Mouse (Mus musculus) limb, embryonic 13.5 days (tissue): ENCODE measurements at regions not wholly inside any gene's neighbourhood (a gene's known extent, or its start where the extent isn't known, plus 50 kb on each side); places are given as distances from the start of the nearest gene placed in this dataset.
A peak's percentile ranks its signal among the peaks of the same experiment; 100 is the strongest.

Source experiments
- ATAC-seq: fragments of 200-750 bp; cut with Nextera tagmentation; 2 replicates; pipeline ENCODE4 v1.8.0; 2017; ENCODE audit warnings: low read depth, moderate number of reproducible peaks, moderate TSS enrichment; ENCODE audit not compliant: low FRiP score
- H3K27ac ChIP-seq: fragments of 300-500 bp; sonication (generic); 2 replicates; pipeline ENCODE4 v1.5.1; 2015; ENCODE audit warnings: inconsistent platforms, mild to moderate bottlenecking, moderate library complexity
- H3K27me3 ChIP-seq: fragments of 300-500 bp; sonication (generic); 2 replicates; pipeline ENCODE4 v1.6.1; 2015; ENCODE audit warnings: mild to moderate bottlenecking, inconsistent platforms
- H3K36me3 ChIP-seq: fragments of 300-500 bp; sonication (generic); 2 replicates; pipeline ENCODE4 v1.6.1; 2015; ENCODE audit warnings: inconsistent platforms, mild to moderate bottlenecking, moderate library complexity
- H3K4me1 ChIP-seq: fragments of 300-500 bp; sonication (generic); 2 replicates; pipeline ENCODE4 v1.6.1; 2015; ENCODE audit warnings: inconsistent platforms
- H3K4me2 ChIP-seq: fragments of 300-500 bp; sonication (generic); replicated peaks from 2 replicates; pipeline ENCODE4 v1.6.1; 2015; ENCODE audit warnings: inconsistent platforms, mild to moderate bottlenecking, moderate library complexity
- H3K4me3 ChIP-seq: fragments of 300-500 bp; sonication (generic); 2 replicates; pipeline ENCODE4 v1.5.1; 2015; ENCODE audit warnings: moderate library complexity, mild to moderate bottlenecking, inconsistent platforms
- H3K9ac ChIP-seq: fragments of 300-500 bp; sonication (generic); 2 replicates; pipeline ENCODE4 v1.6.1; 2015; ENCODE audit warnings: mild to moderate bottlenecking, inconsistent platforms
- H3K9me3 ChIP-seq: fragments of 300-500 bp; sonication (generic); 2 replicates; pipeline ENCODE4 v1.6.1; 2016; ENCODE audit warnings: inconsistent platforms
- WGBS: fragments of 180-500 bp; shearing (Covaris S2); methylation state at CpG from one replicate; pipeline ENCODE4 v1.1.7; 2015; 5-methylcytosine and 5-hydroxymethylcytosine counted together

- Histone ChIP-seq H3K4me3 (no peak overlapping the region), H3K9me3 (no peaks in the 10 kb centered on the region), H3K36me3 (no peaks in the 10 kb centered on the region), H3K27me3 (no peaks in the 10 kb centered on the region; the same call in 1 of the 2 replicates), H3K4me1 (peaks cover 11% of the 10 kb centered on the region), H3K27ac (no peak overlapping the region), H3K9ac (no peak overlapping the region), H3K4me2 (no peak overlapping the region)
- WGBS = 66% methylated on average over 14 of the region's 14 CpGs
- ATAC-seq = no peak
These were observed 94.9 kb upstream of the Zfp618 start for GRCm38 (mm10) chr4:62870391-62870983.

DNA sequence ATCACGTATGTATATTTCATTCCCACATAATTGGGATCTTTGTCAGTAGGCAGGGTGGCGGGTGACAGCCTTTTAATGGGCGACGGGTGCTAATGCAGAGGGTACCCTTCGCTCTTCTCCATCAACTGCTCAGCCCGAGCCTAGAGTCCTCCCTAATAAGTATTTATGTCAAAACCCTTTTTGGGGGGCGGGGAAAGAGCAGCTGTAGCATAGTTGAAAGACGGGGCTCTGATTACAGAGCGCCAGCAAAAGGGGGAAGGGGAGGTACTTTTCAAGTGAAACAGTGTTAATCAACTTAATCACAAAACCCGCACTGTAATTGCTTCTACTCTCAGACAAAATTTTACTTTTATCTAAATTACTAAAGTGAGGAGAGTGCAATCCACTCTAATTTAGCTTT lies 92.8 kb upstream of the Zfp618 start:
- no peak for ATAC-seq
- no peaks in the 10 kb centered on the region for H3K9me3 ChIP-seq
- no peaks in the 10 kb centered on the region; the same call in 1 of the 2 replicates for H3K27me3 ChIP-seq
- H3K36me3 ChIP-seq = no peaks in the 10 kb centered on the region
- H3K27ac ChIP-seq = no peak overlapping the region
- no peak overlapping the region for H3K4me3 ChIP-seq
- peaks cover 11% of the 10 kb centered on the region for H3K4me1 ChIP-seq
- 77% methylated on average over 10 of the region's 10 CpGs for WGBS
- no peak overlapping the region for H3K9ac ChIP-seq
- H3K4me2 ChIP-seq = no peak overlapping the region

DNA sequence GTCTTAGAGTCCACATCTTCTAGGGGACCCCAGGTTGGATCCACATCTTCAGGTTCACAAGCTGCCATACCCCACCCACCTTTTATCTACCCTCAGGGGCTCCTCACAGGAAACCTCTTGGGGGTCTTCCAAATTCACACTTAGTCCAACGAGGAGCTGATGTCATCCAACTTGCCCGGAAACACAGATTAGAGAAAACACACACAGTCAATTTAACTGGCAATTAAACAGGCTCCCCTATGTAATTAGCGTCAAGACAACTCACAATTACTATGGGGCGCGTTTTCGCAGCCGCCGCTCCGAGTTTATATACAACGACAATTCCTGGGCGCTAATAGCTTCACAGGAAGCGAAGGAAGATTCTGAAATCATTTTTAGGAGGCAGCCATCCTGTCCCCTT lies 91.4 kb upstream of the Zfp618 start:
- no peaks in the 10 kb centered on the region for H3K36me3 ChIP-seq
- no peak overlapping the region for H3K27ac ChIP-seq
- no peak overlapping the region for H3K4me2 ChIP-seq
- no peak for ATAC-seq
- H3K4me1 ChIP-seq = peaks cover 11% of the 10 kb centered on the region
- no peak overlapping the region for H3K4me3 ChIP-seq
- no peaks in the 10 kb centered on the region; the same call in 1 of the 2 replicates for H3K27me3 ChIP-seq
- WGBS = 48% methylated on average over 12 of the region's 12 CpGs
- H3K9me3 ChIP-seq = no peaks in the 10 kb centered on the region
- no peak overlapping the region for H3K9ac ChIP-seq

DNA sequence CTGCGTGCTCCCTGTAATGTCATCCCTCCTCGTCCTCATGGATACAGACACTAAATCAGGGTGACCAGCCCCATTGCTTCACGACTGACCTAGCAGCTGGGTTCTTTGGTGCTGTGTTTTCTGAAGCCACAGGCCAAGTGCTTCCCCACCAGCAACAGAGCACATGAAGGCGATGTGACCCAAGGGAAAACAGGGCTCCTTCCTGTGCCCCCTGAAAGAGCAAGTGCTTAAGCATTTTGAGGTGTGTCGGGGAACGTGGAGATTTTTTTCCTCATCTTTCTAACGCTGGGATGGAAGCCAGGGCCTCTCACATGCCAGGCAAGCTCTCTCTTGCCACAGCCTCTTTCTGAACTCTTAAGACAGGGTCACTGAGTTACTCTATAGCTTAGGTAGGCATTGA lies 87.3 kb upstream of the Zfp618 start:
- Histone ChIP-seq H3K9me3 (no peaks in the 10 kb centered on the region), H3K4me3 (no peak overlapping the region), H3K4me1 (peaks cover 6% of the 10 kb centered on the region; the same call in 1 of the 2 replicates), H3K4me2 (no peak overlapping the region), H3K27ac (no peak overlapping the region), H3K27me3 (no peaks in the 10 kb centered on the region), H3K36me3 (no peaks in the 10 kb centered on the region), H3K9ac (no peak overlapping the region)
- no peak for ATAC-seq
- WGBS = 77% methylated on average over 7 of the region's 7 CpGs

DNA sequence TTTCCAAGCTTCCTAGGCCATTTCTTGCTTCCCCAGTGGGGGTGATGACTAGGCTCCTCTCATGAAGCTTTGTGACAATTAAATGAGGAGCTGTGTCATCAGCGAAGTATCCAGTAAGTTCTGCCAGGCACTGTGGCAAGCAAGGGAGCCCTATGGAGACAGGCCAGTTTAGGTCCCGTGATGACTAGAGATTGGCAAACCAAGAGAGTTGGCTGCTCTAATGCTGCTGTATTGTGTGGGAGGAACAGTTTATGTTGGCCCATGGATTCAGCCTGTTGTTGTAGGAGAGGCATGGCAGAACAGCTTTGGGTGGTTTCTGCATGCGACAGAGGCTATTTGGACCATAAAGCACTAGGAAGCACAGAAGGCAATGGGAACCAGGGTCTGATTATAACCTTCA lies 86.4 kb upstream of the Zfp618 start:
- ATAC-seq = no peak
- WGBS = 91% methylated on average over 3 of the region's 3 CpGs
- no peak overlapping the region for H3K27ac ChIP-seq
- H3K4me1 ChIP-seq = peaks cover 3% of the 10 kb centered on the region; the same call in 1 of the 2 replicates
- no peaks in the 10 kb centered on the region for H3K36me3 ChIP-seq
- H3K4me3 ChIP-seq = no peak overlapping the region
- no peak overlapping the region for H3K4me2 ChIP-seq
- no peaks in the 10 kb centered on the region for H3K27me3 ChIP-seq
- no peaks in the 10 kb centered on the region for H3K9me3 ChIP-seq
- no peak overlapping the region for H3K9ac ChIP-seq

DNA sequence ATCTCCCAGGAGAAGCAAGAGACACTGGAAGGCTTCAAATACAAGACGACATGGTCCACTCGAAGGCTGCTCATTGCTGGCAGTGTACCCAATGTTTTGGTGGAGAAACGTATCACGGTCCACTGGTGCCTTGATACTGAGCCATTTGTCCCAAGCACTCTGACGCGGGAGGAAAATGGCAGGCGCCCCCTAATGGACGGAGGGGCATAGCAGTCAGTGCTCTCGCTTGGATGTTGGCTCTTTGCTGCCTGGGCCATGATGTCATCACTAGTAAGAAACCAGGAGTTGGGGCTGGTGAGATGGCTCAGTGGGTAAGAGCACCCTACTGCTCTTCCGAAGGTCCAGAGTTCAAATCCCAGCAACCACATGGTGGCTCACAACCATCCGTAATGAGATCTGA lies 83.5 kb upstream of the Zfp618 start:
- no peak overlapping the region for H3K4me3 ChIP-seq
- no peaks in the 10 kb centered on the region for H3K9me3 ChIP-seq
- no peaks in the 10 kb centered on the region for H3K36me3 ChIP-seq
- H3K4me2 ChIP-seq = no peak overlapping the region
- no peak overlapping the region for H3K9ac ChIP-seq
- H3K4me1 ChIP-seq = no peaks in the 10 kb centered on the region
- H3K27me3 ChIP-seq = no peaks in the 10 kb centered on the region
- H3K27ac ChIP-seq = no peak overlapping the region
- 81% methylated on average over 11 of the region's 11 CpGs for WGBS
- no peak for ATAC-seq

GRCm38 (mm10) chr4:62882276-62882675 lies 83.1 kb upstream of the Zfp618 start:
- ATAC-seq = no peak
- whole genome bisulfite sequencing = 84% methylated on average over 8 of the region's 8 CpGs
- no peaks in the 10 kb centered on the region for H3K27me3 ChIP-seq
- no peak overlapping the region for H3K27ac ChIP-seq
- H3K36me3 ChIP-seq = no peaks in the 10 kb centered on the region
- H3K9me3 ChIP-seq = no peaks in the 10 kb centered on the region
- H3K4me3 ChIP-seq = no peak overlapping the region
- no peaks in the 10 kb centered on the region for H3K4me1 ChIP-seq
- no peak overlapping the region for H3K4me2 ChIP-seq
- H3K9ac ChIP-seq = no peak overlapping the region

DNA sequence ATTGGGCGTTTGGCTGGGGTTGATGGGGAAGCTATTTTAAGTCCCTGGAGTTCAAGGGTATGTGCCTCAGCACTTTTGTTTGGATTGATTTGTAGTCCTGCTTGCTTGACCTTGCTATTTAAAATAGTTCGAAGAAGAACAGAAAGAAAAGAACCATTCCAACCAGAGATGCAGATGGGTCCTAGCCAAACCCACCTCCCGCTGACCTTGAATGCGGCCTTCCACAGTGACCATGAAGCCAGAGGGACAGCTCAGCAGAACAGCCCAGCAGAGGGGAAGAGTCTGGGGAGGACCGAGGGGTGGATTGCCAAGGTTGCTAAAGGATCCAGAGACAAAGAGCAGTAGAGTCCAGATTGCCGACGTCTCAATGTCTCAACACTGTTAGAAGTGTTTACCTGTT lies 76.6 kb upstream of the Zfp618 start:
- Histone ChIP-seq H3K36me3 (no peaks in the 10 kb centered on the region), H3K4me3 (no peak overlapping the region), H3K4me2 (no peak overlapping the region), H3K27ac (no peak overlapping the region), H3K4me1 (peaks cover 3% of the 10 kb centered on the region; the same call in 1 of the 2 replicates), H3K9ac (no peak overlapping the region), H3K9me3 (no peaks in the 10 kb centered on the region), H3K27me3 (peaks cover 21% of the 10 kb centered on the region)
- WGBS = 90% methylated on average over 7 of the region's 7 CpGs
- ATAC-seq = no peak

DNA sequence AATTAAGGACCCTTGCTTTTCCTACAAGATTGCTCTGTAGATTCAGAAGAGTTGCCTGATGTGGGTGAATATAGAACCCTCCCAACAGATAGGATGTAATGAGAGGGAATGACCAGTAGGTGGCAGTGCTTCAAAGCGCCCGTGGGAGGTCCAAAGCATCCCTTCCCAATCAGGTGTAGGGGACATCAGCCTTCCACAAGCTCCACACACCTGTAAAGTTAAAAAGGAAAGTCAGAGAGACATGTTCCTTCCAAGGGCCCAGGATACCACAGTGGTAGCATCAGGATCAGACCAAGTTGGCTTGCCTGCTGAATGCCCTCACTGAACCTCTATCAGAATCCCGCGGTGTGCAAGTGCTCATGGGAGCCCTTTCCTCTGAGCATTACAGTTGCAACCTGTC lies 75.7 kb upstream of the Zfp618 start:
- Histone ChIP-seq H3K4me3 (no peak overlapping the region), H3K9ac (no peak overlapping the region), H3K27ac (no peak overlapping the region), H3K27me3 (peaks cover 21% of the 10 kb centered on the region), H3K4me2 (no peak overlapping the region), H3K4me1 (peaks cover 3% of the 10 kb centered on the region; the same call in 1 of the 2 replicates), H3K36me3 (no peaks in the 10 kb centered on the region), H3K9me3 (no peaks in the 10 kb centered on the region)
- ATAC-seq = no peak
- WGBS = 47% methylated on average over 4 of the region's 4 CpGs

- Histone ChIP-seq H3K4me2 (peak overlapping the region; percentile 34), H3K4me1 (peaks cover 3% of the 10 kb centered on the region; the same call in 1 of the 2 replicates), H3K36me3 (no peaks in the 10 kb centered on the region), H3K27ac (no peak overlapping the region), H3K9ac (peak overlapping the region; percentile 14; the same call in 1 of the 2 replicates), H3K9me3 (no peaks in the 10 kb centered on the region), H3K27me3 (peaks cover 21% of the 10 kb centered on the region), H3K4me3 (no peak overlapping the region; the same call in 1 of the 2 replicates)
- ATAC-seq = no peak
- 41% methylated on average over 21 of the region's 21 CpGs for WGBS
These were observed 74.5 kb upstream of the Zfp618 start for GRCm38 (mm10) chr4:62890588-62891580.

DNA sequence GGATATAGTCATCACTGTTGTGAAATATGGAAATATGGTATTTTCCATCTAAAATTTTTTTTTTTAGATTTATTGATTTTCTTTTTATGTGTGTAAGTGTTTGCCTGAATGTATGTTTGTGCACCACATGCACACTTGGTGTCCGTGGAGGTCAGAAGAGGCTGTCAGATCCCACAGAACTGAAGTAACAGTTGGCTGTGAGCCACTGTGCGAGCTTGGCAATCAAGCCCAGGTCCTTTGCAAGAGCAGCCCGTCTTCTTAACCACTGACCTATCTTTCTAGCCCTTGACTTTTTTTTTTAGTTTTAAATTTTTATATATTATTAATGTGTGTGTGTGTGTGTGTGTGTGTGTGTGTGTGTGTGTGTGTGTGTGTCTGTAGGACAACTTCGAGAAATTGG lies 52.5 kb upstream of the Zfp618 start:
- Histone ChIP-seq H3K27me3 (no peaks in the 10 kb centered on the region), H3K36me3 (no peaks in the 10 kb centered on the region), H3K4me2 (no peak overlapping the region), H3K9me3 (no peaks in the 10 kb centered on the region), H3K27ac (no peak overlapping the region), H3K4me3 (no peak overlapping the region), H3K9ac (no peak overlapping the region), H3K4me1 (0 out of 2 replicates have a peak, but pooled peaks cover 3% of the 10 kb centered on the region)
- WGBS = 71% methylated on average over 4 of the region's 4 CpGs
- no peak for ATAC-seq
